Mouse (Mus musculus) Muller cell, postnatal 12 days (primary cell): ENCODE data around the gene 6030458C11Rik.

Source experiments
- DNase-seq: peaks from one replicate; pipeline ENCODE4 v3.0.0-alpha.2; 2015; ENCODE audit errors: inconsistent ontology term

The 6030458C11Rik gene

DNA sequence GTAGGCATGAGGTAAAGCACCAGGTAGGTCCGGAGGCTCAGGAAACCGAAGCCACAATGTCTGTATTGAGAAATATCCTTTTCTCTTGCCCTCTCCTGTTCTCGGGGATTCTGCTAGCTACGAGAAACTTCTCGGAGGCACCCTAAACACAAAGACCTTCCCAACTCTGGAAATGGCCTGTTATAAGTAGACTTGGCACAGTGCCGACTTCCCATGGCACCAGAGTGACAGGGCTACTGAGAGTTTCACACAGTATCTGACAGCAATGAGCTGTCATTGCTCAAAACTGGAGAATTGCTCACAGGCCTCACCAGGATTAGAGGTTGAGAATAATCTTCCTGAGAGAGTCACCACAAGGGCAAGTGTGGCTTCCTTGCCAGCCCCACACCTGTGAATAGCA, 63.7 kb downstream of the 6030458C11Rik start:
- no peak for DNase-seq

DNA sequence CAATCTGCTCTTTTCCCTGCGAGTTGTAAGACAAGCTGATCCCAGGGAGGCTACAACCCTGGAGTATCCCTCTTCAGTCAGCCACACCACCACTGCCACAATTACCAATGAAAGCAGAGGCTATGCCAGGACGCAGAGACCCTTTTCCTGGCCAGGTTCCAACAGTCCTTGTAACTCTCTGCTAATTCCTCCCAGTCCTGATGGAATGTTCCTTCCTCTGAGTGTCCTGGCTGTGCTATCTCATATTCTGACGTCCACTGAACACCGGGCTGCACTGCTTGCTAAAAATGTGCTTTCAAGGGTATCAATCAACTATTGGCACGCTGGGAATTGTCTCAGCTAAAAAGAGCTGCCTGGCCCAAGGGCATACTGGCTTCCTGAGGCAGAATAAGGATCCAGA, 66.0 kb downstream of the 6030458C11Rik start:
- DNase-seq, result peak; percentile 13
